Mouse (Mus musculus): ENCODE results near the gene BC030870.

DNA sequence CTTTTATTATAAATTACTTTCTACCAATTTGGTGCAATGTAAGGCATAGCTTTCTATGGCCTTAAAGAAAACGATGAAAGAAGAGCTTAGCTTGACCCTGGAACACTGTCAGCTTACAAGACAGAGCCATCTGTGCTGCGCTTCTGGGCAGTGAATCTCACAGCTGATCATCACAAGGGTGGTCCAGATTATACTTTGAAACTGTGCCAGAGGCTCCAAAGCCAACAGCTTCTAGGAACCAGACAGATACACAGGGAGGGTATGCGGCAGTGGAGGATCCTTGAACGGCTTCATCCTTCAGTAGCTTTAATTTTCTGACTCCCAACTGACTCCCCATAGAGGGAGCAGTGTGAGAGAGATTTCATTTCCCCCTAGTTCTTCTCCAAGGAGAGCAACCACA, 28.5 kb upstream of the BC030870 start:
- TF ChIP-seq ZC3H11A (IDR thresholded peaks at IDR 0.05; ENCODE audit: borderline replicate concordance, low read depth, low read length) (no peak), MAFK (IDR thresholded peaks at IDR 0.05; ENCODE audit: insufficient read depth, low read depth, low read length) (no peak)

All from ES-E14 (cell line).